Mouse (Mus musculus) cortical plate, adult 2 months (tissue): ENCODE measurements around the gene Mucl1. TPM values are rescaled to one million over a fixed set of nuclear protein-coding genes. Genes with fewer than 3 reads are reported as not detected.
A peak's percentile ranks its signal among the peaks of the same experiment; 100 is the strongest.
"Not testable (repeated sequence)": the region's sequence is repeated elsewhere in the genome, so short reads cannot be mapped to it uniquely, and the experiment has no call there.

Source experiments
- H3K27ac ChIP-seq: fragments of 200-500 bp; 2 replicates; pipeline ENCODE4 v1.5.1; 2012; ENCODE audit warnings: low read length, control low read depth, inconsistent platforms; ENCODE audit not compliant: insufficient read depth
- H3K4me1 ChIP-seq: fragments of 200-500 bp; 2 replicates; pipeline ENCODE4 v1.6.1; 2011; ENCODE audit warnings: low read length; ENCODE audit not compliant: control insufficient read depth, insufficient read depth
- H3K4me3 ChIP-seq: fragments of 200-500 bp; 2 replicates; pipeline ENCODE4 v1.5.1; 2011; ENCODE audit warnings: mild to moderate bottlenecking, low read length, control low read depth; ENCODE audit not compliant: insufficient read depth
- CTCF ChIP-seq: fragments of 200-500 bp; IDR thresholded peaks from 2 replicates; pipeline ENCODE4 v1.5.1; 2011; ENCODE audit warnings: mild to moderate bottlenecking, control low read depth, low read length; ENCODE audit not compliant: insufficient read depth; ENCODE audit errors: extremely low read depth
- POLR2A ChIP-seq: fragments of 200-500 bp; IDR thresholded peaks from 2 replicates; pipeline ENCODE4 v1.6.1; 2011; ENCODE audit warnings: mild to moderate bottlenecking, low read length, control low read depth; ENCODE audit not compliant: insufficient read depth; ENCODE audit errors: extremely low read depth
- polyA plus RNA-seq: library from polyadenylated mRNA; depleted of rRNA; stranded (reverse); fragments of >200 nt; gene quantifications from 2 replicates; pipeline ENCODE4 v1.2.3, GENCODE M21; 2012; rRNA removed

Mucl1 gene
- not detected in 2 replicates for polyA plus RNA-seq

DNA sequence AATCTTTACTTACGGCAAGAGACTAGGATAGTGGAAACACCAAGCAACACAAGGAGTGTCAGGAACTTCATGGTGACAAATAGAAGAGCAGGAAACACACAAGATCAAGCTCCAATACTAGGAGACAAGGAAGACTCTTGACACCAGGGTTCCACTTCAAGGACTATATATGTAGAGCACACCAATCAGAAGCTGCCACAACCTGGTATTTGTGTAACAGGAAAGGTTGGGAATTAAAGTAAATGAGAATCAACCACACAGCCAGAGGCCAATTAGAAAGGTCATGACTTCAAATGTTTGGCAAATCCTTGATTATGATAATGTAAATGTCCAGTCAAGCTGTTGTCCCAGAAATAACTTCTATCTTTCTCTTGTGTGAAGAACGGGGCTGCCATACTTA, at the start of gene Mucl1:
Gene Mucl1 (minus strand): TSS at position 101 of the 400 bp plus-strand sequence.
- Histone ChIP-seq H3K4me3 (no peak within 1 kb of the TSS), H3K4me1 (no peaks in the 10 kb centered on the region), H3K27ac (no peak within 1 kb of the TSS)
- TF ChIP-seq CTCF (no peak), POLR2A (no peak)

- TF ChIP-seq CTCF, result peak; percentile 60
- H3K4me3 ChIP-seq, H3K27ac ChIP-seq, H3K4me1 ChIP-seq: not testable (repeated sequence)
These were observed 11.6 kb upstream of the Mucl1 start for GRCm38 (mm10) chr15:103766836-103767235.

- H3K4me3 ChIP-seq, H3K4me1 ChIP-seq, H3K27ac ChIP-seq: not testable (repeated sequence)
These were observed 38.4 kb downstream of the Mucl1 start for GRCm38 (mm10) chr15:103716861-103717260.

Other genes with a start within 250 kb of the Mucl1 start
- gene Ppp1r1a, start 217.5 kb downstream of the Mucl1 start, polyA plus RNA-seq, result 171 and 174 TPM in 2 replicates
- 0.40 and 0.44 TPM in 2 replicates for gene Glycam1, start 190.4 kb downstream of the Mucl1 start, polyA plus RNA-seq
- gene Mucl2, start 143.8 kb upstream of the Mucl1 start, polyA plus RNA-seq, result not detected in 2 replicates